ENCODE assay signal across 25 mouse cellular contexts in the genomic region with DNA sequence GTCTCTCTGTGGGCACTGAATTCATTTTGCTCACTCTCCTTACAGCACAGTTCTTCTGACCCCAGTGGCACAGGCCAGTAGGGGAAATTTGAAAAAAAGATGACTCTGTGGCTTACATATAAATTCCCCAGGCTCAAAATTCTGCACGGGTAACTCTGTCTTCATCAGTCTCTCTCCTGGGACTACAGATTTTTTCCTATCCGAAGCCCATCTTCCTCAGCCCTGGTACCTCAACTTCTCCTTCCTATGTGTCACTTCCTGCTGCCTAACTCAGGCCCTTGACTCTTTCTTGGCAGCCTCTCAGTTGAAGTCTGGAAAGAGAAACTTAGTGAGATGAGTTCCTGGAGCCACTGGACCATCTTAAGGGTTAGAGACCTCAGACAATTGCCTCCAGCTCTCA. TPM values are rescaled to one million over a fixed set of nuclear protein-coding genes. Genes with fewer than 3 reads are reported as not detected.
DNase-seq lines count a peak whose midpoint lies in the region; ATAC-seq lines count a peak whose summit lies in the region.
"Had no signal": no experiment of that assay in that cellular context is flagged by ENCODE, and none has a peak within 500 bp of the region (broad histone marks: within the 10 kb centered on the region; RNA-seq: fewer than 3 reads in every experiment).

No protein-coding gene starts in this region.

- H3K9ac ChIP-seq in forebrain, embryonic 11.5 days (ENCODE audit: low read length), result no peak overlapping the region
- H3K9ac ChIP-seq in midbrain, embryonic 11.5 days (ENCODE audit: low read length), result no peak overlapping the region
- H3K9ac ChIP-seq: embryonic facial prominence, embryonic 15.5 days; heart, embryonic 15.5 days; hindbrain, embryonic 12.5 days; limb, embryonic 13.5 days had no signal

- H3K9me3 ChIP-seq in forebrain, embryonic 10.5 days, result no peaks in the 10 kb centered on the region
- no peaks in the 10 kb centered on the region for H3K9me3 ChIP-seq in forebrain, embryonic 11.5 days (ENCODE audit: control insufficient read depth, low read length)
- no peaks in the 10 kb centered on the region for H3K9me3 ChIP-seq in midbrain, embryonic 10.5 days (replicated peaks)
- H3K9me3 ChIP-seq in midbrain, embryonic 11.5 days (ENCODE audit: control insufficient read depth, low read length), result no peaks in the 10 kb centered on the region
- H3K9me3 ChIP-seq: embryonic facial prominence, embryonic 15.5 days; heart, embryonic 15.5 days; hindbrain, embryonic 12.5 days; limb, embryonic 13.5 days had no signal

- 84% methylated on average over 2 of the region's 2 CpGs for WGBS in forebrain, embryonic 10.5 days
- WGBS in forebrain, embryonic 11.5 days, result 90% methylated on average over 2 of the region's 2 CpGs
- WGBS in midbrain, embryonic 10.5 days, result 83% methylated on average over 2 of the region's 2 CpGs
- 91% methylated on average over 2 of the region's 2 CpGs for WGBS in midbrain, embryonic 11.5 days

- no peaks in the 10 kb centered on the region for H3K36me3 ChIP-seq in forebrain, embryonic 10.5 days (replicated peaks)
- H3K36me3 ChIP-seq in forebrain, embryonic 11.5 days (ENCODE audit: control insufficient read depth, insufficient read depth, low read length), result no peaks in the 10 kb centered on the region
- no peaks in the 10 kb centered on the region for H3K36me3 ChIP-seq in midbrain, embryonic 10.5 days
- H3K36me3 ChIP-seq in midbrain, embryonic 11.5 days (ENCODE audit: control insufficient read depth, insufficient read depth, low read length), result no peaks in the 10 kb centered on the region
- H3K36me3 ChIP-seq: embryonic facial prominence, embryonic 15.5 days; heart, embryonic 15.5 days; hindbrain, embryonic 12.5 days; limb, embryonic 13.5 days had no signal

- H3K4me3 ChIP-seq in forebrain, embryonic 10.5 days, result no peak overlapping the region
- no peak overlapping the region for H3K4me3 ChIP-seq in forebrain, embryonic 11.5 days (ENCODE audit: low read depth, low read length)
- H3K4me3 ChIP-seq in midbrain, embryonic 10.5 days, result no peak overlapping the region
- H3K4me3 ChIP-seq in midbrain, embryonic 11.5 days (ENCODE audit: low read depth, low read length), result no peak overlapping the region
- H3K4me3 ChIP-seq: embryonic facial prominence, embryonic 15.5 days; heart, adult 2 months; heart, embryonic 15.5 days; hindbrain, embryonic 12.5 days; limb, embryonic 13.5 days had no signal

- no peak for ATAC-seq in forebrain, embryonic 11.5 days (replicated peaks; ENCODE audit: low FRiP score)
- ATAC-seq in midbrain, embryonic 11.5 days (ENCODE audit: low FRiP score), result no peak
- peak; percentile 58 for ATAC-seq in common myeloid progenitor, adult 5-6 weeks (replicated peaks; ENCODE audit: low read depth, poor library complexity, severe bottlenecking)
- peak; percentile 49; the same call in 1 of the 2 replicates for ATAC-seq in megakaryocyte progenitor cell, adult 5-6 weeks (replicated peaks; ENCODE audit: poor library complexity)
- ATAC-seq: activated CD4-positive, CD25-positive, alpha-beta regulatory T cell, adult 4 months had no signal

- peak overlapping the region; percentile 85; the same call in 1 of the 2 replicates for H3K27ac ChIP-seq in forebrain, embryonic 10.5 days
- H3K27ac ChIP-seq in forebrain, embryonic 11.5 days (ENCODE audit: low read depth, low read length), result no peak overlapping the region
- H3K27ac ChIP-seq in midbrain, embryonic 10.5 days (replicated peaks), result peak overlapping the region; percentile 89
- H3K27ac ChIP-seq in midbrain, embryonic 11.5 days (ENCODE audit: low read depth, low read length), result no peak overlapping the region
- H3K27ac ChIP-seq: embryonic facial prominence, embryonic 15.5 days; heart, adult 2 months; heart, embryonic 15.5 days; limb, embryonic 13.5 days had no signal

- peaks cover 21% of the 10 kb centered on the region for H3K4me1 ChIP-seq in forebrain, embryonic 10.5 days
- peaks cover 6% of the 10 kb centered on the region; the same call in 1 of the 2 replicates for H3K4me1 ChIP-seq in forebrain, embryonic 11.5 days (replicated peaks; ENCODE audit: control insufficient read depth, insufficient read depth, low read length)
- H3K4me1 ChIP-seq in midbrain, embryonic 10.5 days, result peaks cover 22% of the 10 kb centered on the region
- H3K4me1 ChIP-seq in midbrain, embryonic 11.5 days (ENCODE audit: control insufficient read depth, insufficient read depth, low read length), result peaks cover 12% of the 10 kb centered on the region; the same call in 1 of the 2 replicates

- no peak overlapping the region for H3K4me2 ChIP-seq in forebrain, embryonic 11.5 days (ENCODE audit: low read depth, low read length, severe bottlenecking)
- no peak overlapping the region for H3K4me2 ChIP-seq in midbrain, embryonic 11.5 days
- H3K4me2 ChIP-seq: embryonic facial prominence, embryonic 15.5 days; heart, embryonic 15.5 days; limb, embryonic 13.5 days had no signal

- no peaks in the 10 kb centered on the region for H3K27me3 ChIP-seq in forebrain, embryonic 10.5 days (ENCODE audit: poor library complexity, severe bottlenecking)
- H3K27me3 ChIP-seq in forebrain, embryonic 11.5 days (ENCODE audit: control insufficient read depth, insufficient read depth, low read length), result no peaks in the 10 kb centered on the region
- no peaks in the 10 kb centered on the region for H3K27me3 ChIP-seq in midbrain, embryonic 10.5 days (ENCODE audit: low read depth, poor library complexity, severe bottlenecking)
- no peaks in the 10 kb centered on the region for H3K27me3 ChIP-seq in midbrain, embryonic 11.5 days (ENCODE audit: control insufficient read depth, insufficient read depth, low read length)
- H3K27me3 ChIP-seq: embryonic facial prominence, embryonic 15.5 days; heart, embryonic 15.5 days; hindbrain, embryonic 12.5 days; limb, embryonic 13.5 days had no signal

- DNase-seq in forebrain, embryonic 10.5 days (ENCODE audit: extremely low spot score, low spot score), result no peak
- DNase-seq in forebrain, embryonic 11.5 days (ENCODE audit: low spot score), result no peak
- DNase-seq in midbrain, embryonic 10.5 days (ENCODE audit: low spot score), result no peak
- no peak for DNase-seq in midbrain, embryonic 11.5 days (ENCODE audit: low spot score, missing footprints)
- DNase-seq in right cerebral cortex, postnatal 25 days, result no peak
- DNase-seq in T-cell, adult 2 months (ENCODE audit: low spot score), result no peak
- DNase-seq: adrenal gland, postnatal 14 days; cerebellum, adult 9-10 months; embryo, embryonic 11 days; gastrocnemius, adult 2 months; heart, adult 2 months; thymus, postnatal 4 days had no signal

RNA-seq across cellular contexts. Expression of a gene that starts 1.1 kb away (rescaled TPM):
- 3.7 and 4.5 TPM in 2 replicates for polyA plus RNA-seq in forebrain, embryonic 10.5 days (2016; fragmentation: Nextera tagmentation; extraction: Ambion mirVana)
- polyA plus RNA-seq in forebrain, embryonic 11.5 days (2014; fragmentation: Nextera tagmentation; extraction: Ambion mirVana), result 9.6 and 10.3 TPM in 2 replicates
- polyA plus RNA-seq in midbrain, embryonic 10.5 days (2016; fragmentation: Nextera tagmentation; extraction: Ambion mirVana), result 8.9 and 14.6 TPM in 2 replicates
- polyA plus RNA-seq in midbrain, embryonic 11.5 days (2014; fragmentation: Nextera tagmentation; extraction: Ambion mirVana), result 20.6 and 23.2 TPM in 2 replicates
- 4.4 and 7.5 TPM in 2 replicates for total RNA-seq in common myeloid progenitor, adult 5-6 weeks (2017)
- 2.9 and 5.0 TPM in 2 replicates for total RNA-seq in megakaryocyte progenitor cell, adult 5-6 weeks (2015)
- total RNA-seq in megakaryocyte progenitor cell, adult 5-6 weeks (2017), result 0.37 and 1.5 TPM in 2 replicates

RNA-seq across cellular contexts. Expression of a gene that starts 1.4 kb away (rescaled TPM):
- polyA plus RNA-seq in forebrain, embryonic 10.5 days (2016; fragmentation: Nextera tagmentation; extraction: Ambion mirVana), result 0.25 TPM in 2 replicates
- 0.33 and 0.63 TPM in 2 replicates for polyA plus RNA-seq in forebrain, embryonic 11.5 days (2014; fragmentation: Nextera tagmentation; extraction: Ambion mirVana)
- 0.19 and 0.34 TPM in 2 replicates for polyA plus RNA-seq in midbrain, embryonic 10.5 days (2016; fragmentation: Nextera tagmentation; extraction: Ambion mirVana)
- 0.29 and 0.40 TPM in 2 replicates for polyA plus RNA-seq in midbrain, embryonic 11.5 days (2014; fragmentation: Nextera tagmentation; extraction: Ambion mirVana)
- total RNA-seq in common myeloid progenitor, adult 5-6 weeks (2017), result not detected in 2 replicates
- 0.35 and 1.2 TPM in 2 replicates for total RNA-seq in megakaryocyte progenitor cell, adult 5-6 weeks (2015)
- 0.21 and 0.61 TPM in 2 replicates for total RNA-seq in megakaryocyte progenitor cell, adult 5-6 weeks (2017)

RNA-seq across cellular contexts. Expression of a gene that starts 7.6 kb away (rescaled TPM):
- 0.17 TPM in 1 of 2 replicates, not detected in the other for polyA plus RNA-seq in forebrain, embryonic 10.5 days (2016; fragmentation: Nextera tagmentation; extraction: Ambion mirVana)
- 0.28 TPM in 1 of 2 replicates, not detected in the other for polyA plus RNA-seq in forebrain, embryonic 11.5 days (2014; fragmentation: Nextera tagmentation; extraction: Ambion mirVana)
- 0.16 and 0.36 TPM in 2 replicates for polyA plus RNA-seq in midbrain, embryonic 10.5 days (2016; fragmentation: Nextera tagmentation; extraction: Ambion mirVana)
- polyA plus RNA-seq in midbrain, embryonic 11.5 days (2014; fragmentation: Nextera tagmentation; extraction: Ambion mirVana), result 0.26 and 0.33 TPM in 2 replicates
- total RNA-seq in common myeloid progenitor, adult 5-6 weeks (2017), result not detected in 2 replicates
- not detected in 2 replicates for total RNA-seq in megakaryocyte progenitor cell, adult 5-6 weeks (2015)
- not detected in 2 replicates for total RNA-seq in megakaryocyte progenitor cell, adult 5-6 weeks (2017)
- total RNA-seq: adrenal gland, postnatal 14 days; gastrocnemius, adult 2 months; heart, adult 2 months; left cerebral cortex, adult 8-10 months had no signal
- polyA plus RNA-seq: activated CD4-positive, CD25-positive, alpha-beta regulatory T cell, adult 4 months; embryonic facial prominence, embryonic 15.5 days; forebrain, embryonic 14.5 days; heart, adult 2 months; heart, embryonic 15.5 days; hindbrain, embryonic 12.5 days; intestine, embryonic 14.5 days; kidney, embryonic 16.5 days; limb, embryonic 13.5 days; liver, embryonic 16.5 days; neural tube, embryonic 11.5 days had no signal

RNA-seq across cellular contexts. Expression of a gene that starts 25.0 kb away (rescaled TPM):
- polyA plus RNA-seq in forebrain, embryonic 10.5 days (2016; fragmentation: Nextera tagmentation; extraction: Ambion mirVana), result 81.2 and 86.5 TPM in 2 replicates
- polyA plus RNA-seq in forebrain, embryonic 11.5 days (2014; fragmentation: Nextera tagmentation; extraction: Ambion mirVana), result 77.5 and 93.5 TPM in 2 replicates
- 86.9 and 95.9 TPM in 2 replicates for polyA plus RNA-seq in midbrain, embryonic 10.5 days (2016; fragmentation: Nextera tagmentation; extraction: Ambion mirVana)
- 76.8 and 88.0 TPM in 2 replicates for polyA plus RNA-seq in midbrain, embryonic 11.5 days (2014; fragmentation: Nextera tagmentation; extraction: Ambion mirVana)
- total RNA-seq in common myeloid progenitor, adult 5-6 weeks (2017), result 73.1 and 89.3 TPM in 2 replicates
- total RNA-seq in megakaryocyte progenitor cell, adult 5-6 weeks (2015), result 107 and 121 TPM in 2 replicates
- 54.6 and 63.6 TPM in 2 replicates for total RNA-seq in megakaryocyte progenitor cell, adult 5-6 weeks (2017)

RNA-seq across cellular contexts. Expression of a gene that starts 50.1 kb away (rescaled TPM):
- polyA plus RNA-seq in forebrain, embryonic 10.5 days (2016; fragmentation: Nextera tagmentation; extraction: Ambion mirVana), result 325 and 340 TPM in 2 replicates
- polyA plus RNA-seq in forebrain, embryonic 11.5 days (2014; fragmentation: Nextera tagmentation; extraction: Ambion mirVana), result 257 and 262 TPM in 2 replicates
- polyA plus RNA-seq in midbrain, embryonic 10.5 days (2016; fragmentation: Nextera tagmentation; extraction: Ambion mirVana), result 309 and 339 TPM in 2 replicates
- 274 and 284 TPM in 2 replicates for polyA plus RNA-seq in midbrain, embryonic 11.5 days (2014; fragmentation: Nextera tagmentation; extraction: Ambion mirVana)
- 172 and 173 TPM in 2 replicates for total RNA-seq in common myeloid progenitor, adult 5-6 weeks (2017)
- total RNA-seq in megakaryocyte progenitor cell, adult 5-6 weeks (2015), result 252 and 258 TPM in 2 replicates
- total RNA-seq in megakaryocyte progenitor cell, adult 5-6 weeks (2017), result 194 and 222 TPM in 2 replicates

Comparison
In these comparisons a context has a peak if more than half of its experiments do, and no peak if none do; other contexts are left out.
1. H3K27ac ChIP-seq: peak in forebrain, embryonic 10.5 days (single experiment) and midbrain, embryonic 10.5 days (single experiment); none in forebrain, embryonic 11.5 days (single experiment) and midbrain, embryonic 11.5 days (single experiment).
2. ATAC-seq: peak in common myeloid progenitor, adult 5-6 weeks (single experiment) and megakaryocyte progenitor cell, adult 5-6 weeks (single experiment); none in forebrain, embryonic 11.5 days (single experiment) and midbrain, embryonic 11.5 days (single experiment).